Mouse (Mus musculus): ENCODE measurements around the gene Caskin1. TPM values are rescaled to one million over a fixed set of nuclear protein-coding genes. Genes with fewer than 3 reads are reported as not detected.
"Not testable (repeated sequence)": the region's sequence is repeated elsewhere in the genome, so short reads cannot be mapped to it uniquely, and the experiment has no call there.

Gene Caskin1
- polyA plus RNA-seq, 1 experiment from 2014 or later = 25.4 TPM

- H3K9ac ChIP-seq; H3K4me3 ChIP-seq; H3K27ac ChIP-seq; H3K9me3 ChIP-seq; H3K27me3 ChIP-seq (replicated peaks): not testable (repeated sequence)
- 0 out of 2 replicates have a peak, but pooled peaks have one; percentile 10 for ATAC-seq (ENCODE audit: low FRiP score, low read depth)
- H3K4me1 ChIP-seq = peaks cover 13% of the 10 kb centered on the region
- peaks cover 12% of the 10 kb centered on the region for H3K36me3 ChIP-seq
- peak overlapping the region; percentile 86 for H3K4me2 ChIP-seq (replicated peaks)
- 56% methylated on average over 10 of the region's 10 CpGs for WGBS
Observed at GRCm38 (mm10) chr17:24455523-24456206, 32.7 kb upstream of the Caskin1 start.

- Histone ChIP-seq H3K4me1 (no peaks in the 10 kb centered on the region), H3K27me3 (replicated peaks) (no peaks in the 10 kb centered on the region), H3K9me3 (no peaks in the 10 kb centered on the region), H3K4me3 (no peak overlapping the region), H3K27ac (no peak overlapping the region), H3K9ac (no peak overlapping the region), H3K4me2 (replicated peaks) (no peak overlapping the region), H3K36me3 (no peaks in the 10 kb centered on the region)
- no peak for ATAC-seq (ENCODE audit: low FRiP score, low read depth)
- WGBS = 73% methylated on average over 2 of the region's 2 CpGs
Observed at GRCm38 (mm10) chr17:24461580-24461979, 26.8 kb upstream of the Caskin1 start.

- H3K9ac ChIP-seq = no peak overlapping the region
- no peaks in the 10 kb centered on the region for H3K9me3 ChIP-seq
- no peak overlapping the region for H3K4me3 ChIP-seq
- no peaks in the 10 kb centered on the region for H3K36me3 ChIP-seq
- WGBS = 81% methylated on average over 1 of the region's 1 CpGs
- no peaks in the 10 kb centered on the region for H3K4me1 ChIP-seq
- no peak overlapping the region for H3K4me2 ChIP-seq (replicated peaks)
- no peak overlapping the region for H3K27ac ChIP-seq
- no peaks in the 10 kb centered on the region for H3K27me3 ChIP-seq (replicated peaks)
- ATAC-seq (ENCODE audit: low FRiP score, low read depth) = no peak
Observed at GRCm38 (mm10) chr17:24462932-24463331, 25.5 kb upstream of the Caskin1 start.

- Histone ChIP-seq H3K27ac (no peak overlapping the region), H3K4me1 (no peaks in the 10 kb centered on the region), H3K4me2 (replicated peaks) (no peak overlapping the region), H3K27me3 (replicated peaks) (no peaks in the 10 kb centered on the region), H3K9ac (no peak overlapping the region), H3K4me3 (no peak overlapping the region), H3K9me3 (no peaks in the 10 kb centered on the region), H3K36me3 (no peaks in the 10 kb centered on the region)
- 61% methylated on average over 6 of the region's 6 CpGs for WGBS
- no peak for ATAC-seq (ENCODE audit: low FRiP score, low read depth)
Observed at GRCm38 (mm10) chr17:24463374-24464133, 24.8 kb upstream of the Caskin1 start.

GRCm38 (mm10) chr17:24468636-24469246 lies 19.7 kb upstream of the Caskin1 start:
- Histone ChIP-seq H3K9me3 (no peaks in the 10 kb centered on the region), H3K36me3 (peaks cover 3% of the 10 kb centered on the region), H3K27me3 (replicated peaks) (no peaks in the 10 kb centered on the region), H3K9ac (no peak overlapping the region), H3K4me1 (peaks cover 30% of the 10 kb centered on the region), H3K4me2 (replicated peaks) (no peak overlapping the region), H3K4me3 (no peak overlapping the region), H3K27ac (no peak overlapping the region)
- no peak for ATAC-seq (ENCODE audit: low FRiP score, low read depth)
- 89% methylated on average over 5 of the region's 5 CpGs for WGBS

- 19% methylated on average over 7 of the region's 7 CpGs for WGBS
- H3K27ac ChIP-seq = peak overlapping the region; percentile 57; the same call in 1 of the 2 replicates
- no peaks in the 10 kb centered on the region for H3K27me3 ChIP-seq (replicated peaks)
- peak overlapping the region; percentile 84 for H3K4me3 ChIP-seq
- H3K9ac ChIP-seq = peak overlapping the region; percentile 88; the same call in 1 of the 2 replicates
- no peaks in the 10 kb centered on the region for H3K9me3 ChIP-seq
- peaks cover 10% of the 10 kb centered on the region for H3K36me3 ChIP-seq
- peak; percentile 4 for ATAC-seq (ENCODE audit: low FRiP score, low read depth)
- peaks cover 36% of the 10 kb centered on the region for H3K4me1 ChIP-seq
- H3K4me2 ChIP-seq (replicated peaks) = peak overlapping the region; percentile 100
Observed at GRCm38 (mm10) chr17:24469336-24469909, 19.0 kb upstream of the Caskin1 start.

- Histone ChIP-seq H3K27ac (peak within 1 kb of the TSS; percentile 68; the same call in 1 of the 2 replicates), H3K4me3 (peak within 1 kb of the TSS; percentile 84), H3K9ac (peak within 1 kb of the TSS; percentile 88), H3K36me3 (peaks cover 16% of the 10 kb centered on the region), H3K4me1 (peaks cover 36% of the 10 kb centered on the region), H3K4me2 (replicated peaks) (peak within 1 kb of the TSS; percentile 100), H3K27me3 (replicated peaks) (no peaks in the 10 kb centered on the region), H3K9me3 (no peaks in the 10 kb centered on the region)
- peak; percentile 98 for ATAC-seq (ENCODE audit: low FRiP score, low read depth)
- under 1% methylated on average over 75 of the region's 75 CpGs for WGBS
Observed at GRCm38 (mm10) chr17:24469910-24470602, 18.3 kb upstream of the Caskin1 start, which contains the start of the genes E4f1 and Pgp. E4f1 (minus strand) TSS chr17:24470313. Pgp (plus strand) TSS chr17:24470392.

- Histone ChIP-seq H3K27ac (peak overlapping the region; percentile 68; the same call in 1 of the 2 replicates), H3K36me3 (peaks cover 25% of the 10 kb centered on the region), H3K4me3 (peak overlapping the region; percentile 84), H3K4me2 (replicated peaks) (peak overlapping the region; percentile 100), H3K9me3 (no peaks in the 10 kb centered on the region), H3K4me1 (peaks cover 36% of the 10 kb centered on the region), H3K27me3 (replicated peaks) (no peaks in the 10 kb centered on the region), H3K9ac (peak overlapping the region; percentile 88)
- peak; percentile 43 for ATAC-seq (ENCODE audit: low FRiP score, low read depth)
- under 1% methylated on average over 68 of the region's 68 CpGs for WGBS
Observed at GRCm38 (mm10) chr17:24470701-24471527, 17.5 kb upstream of the Caskin1 start.

- H3K4me3 ChIP-seq = peak overlapping the region; percentile 13; the same call in 1 of the 2 replicates
- H3K27me3 ChIP-seq (replicated peaks) = no peaks in the 10 kb centered on the region
- peaks cover 38% of the 10 kb centered on the region for H3K36me3 ChIP-seq
- peaks cover 36% of the 10 kb centered on the region for H3K4me1 ChIP-seq
- no peak overlapping the region for H3K9ac ChIP-seq
- ATAC-seq (ENCODE audit: low FRiP score, low read depth) = no peak
- H3K9me3 ChIP-seq = no peaks in the 10 kb centered on the region
- H3K27ac ChIP-seq = no peak overlapping the region
- H3K4me2 ChIP-seq (replicated peaks) = peak overlapping the region; percentile 100
- WGBS = 74% methylated on average over 4 of the region's 4 CpGs
Observed at GRCm38 (mm10) chr17:24472512-24472911, 15.9 kb upstream of the Caskin1 start.

- 73% methylated on average over 6 of the region's 6 CpGs for WGBS
- Histone ChIP-seq H3K27me3 (replicated peaks) (no peaks in the 10 kb centered on the region), H3K4me3 (no peak within 1 kb of the TSS), H3K27ac (no peak within 1 kb of the TSS), H3K9ac (no peak within 1 kb of the TSS), H3K9me3 (no peaks in the 10 kb centered on the region), H3K4me1 (peaks cover 45% of the 10 kb centered on the region), H3K36me3 (peaks cover 38% of the 10 kb centered on the region), H3K4me2 (replicated peaks) (peak within 1 kb of the TSS; percentile 100)
- no peak for ATAC-seq (ENCODE audit: low FRiP score, low read depth)
Observed at GRCm38 (mm10) chr17:24473612-24474275, 14.7 kb upstream of the Caskin1 start, which contains the start of gene Bricd5. Bricd5 (plus strand) TSS chr17:24473884.
